Mouse (Mus musculus) intestine, postnatal 0 days (tissue): ENCODE data around the gene Pus3. TPM values are rescaled to one million over a fixed set of nuclear protein-coding genes. Genes with fewer than 3 reads are reported as not detected.
A peak's percentile ranks its signal among the peaks of the same experiment; 100 is the strongest.

Experiments used
- ATAC-seq: fragments of 200-750 bp; cut with Nextera tagmentation; 2 replicates; pipeline ENCODE4 v1.8.0; 2017; ENCODE audit warnings: mild to moderate bottlenecking, moderate TSS enrichment, moderate library complexity
- H3K27ac ChIP-seq: fragments of 300-500 bp; sonication (generic); 2 replicates; pipeline ENCODE4 v1.5.1; 2014; ENCODE audit warnings: mild to moderate bottlenecking, low read depth, low read length, moderate library complexity
- H3K27me3 ChIP-seq: fragments of 300-500 bp; sonication (generic); replicated peaks from 2 replicates; pipeline ENCODE4 v1.6.1; 2014; ENCODE audit warnings: low read length, mixed read lengths; ENCODE audit not compliant: control insufficient read depth, insufficient read depth
- H3K36me3 ChIP-seq: fragments of 300-500 bp; sonication (generic); 2 replicates; pipeline ENCODE4 v1.6.1; 2014; ENCODE audit warnings: mild to moderate bottlenecking, moderate library complexity; ENCODE audit not compliant: control insufficient read depth, insufficient read depth
- H3K4me1 ChIP-seq: fragments of 300-500 bp; sonication (generic); replicated peaks from 2 replicates; pipeline ENCODE4 v1.6.1; 2014; ENCODE audit warnings: antibody characterized with exemption, low read length, mixed read lengths; ENCODE audit not compliant: control insufficient read depth, insufficient read depth
- H3K4me2 ChIP-seq: fragments of 300-500 bp; sonication (generic); replicated peaks from 2 replicates; pipeline ENCODE4 v1.6.1; 2014; ENCODE audit warnings: low read depth, mild to moderate bottlenecking, moderate library complexity
- H3K4me3 ChIP-seq: fragments of 300-500 bp; sonication (generic); 2 replicates; pipeline ENCODE4 v1.5.1; 2014; ENCODE audit warnings: low read depth, low read length
- H3K9ac ChIP-seq: fragments of 300-500 bp; sonication (generic); 2 replicates; pipeline ENCODE4 v1.6.1; 2014; ENCODE audit warnings: mild to moderate bottlenecking, low read depth, low read length
- H3K9me3 ChIP-seq: fragments of 300-500 bp; sonication (generic); 2 replicates; pipeline ENCODE4 v1.6.1; 2016; ENCODE audit warnings: mixed run types; ENCODE audit not compliant: control insufficient read depth
- CTCF ChIP-seq: sonication (generic); IDR thresholded peaks from 2 replicates; pipeline ENCODE4 v1.5.1; 2016; ENCODE audit warnings: low read depth, mild to moderate bottlenecking, control low read depth, antibody characterized with exemption, moderate library complexity
- WGBS: fragments of 180-500 bp; shearing (Covaris S2); extraction: QIAGEN DNeasy Blood & Tissue Kit; methylation state at CpG from one replicate; pipeline ENCODE4 v1.1.7; 2014; 5-methylcytosine and 5-hydroxymethylcytosine counted together
- polyA plus RNA-seq: library from polyadenylated mRNA; unstranded; fragments of >200 nt; fragmentation: Nextera tagmentation; extraction: Ambion mirVana; gene quantifications from 2 replicates; pipeline ENCODE4 v1.2.1, GENCODE M21; 2015

Gene Pus3
- 6.5 and 6.6 TPM in 2 replicates for polyA plus RNA-seq

DNA sequence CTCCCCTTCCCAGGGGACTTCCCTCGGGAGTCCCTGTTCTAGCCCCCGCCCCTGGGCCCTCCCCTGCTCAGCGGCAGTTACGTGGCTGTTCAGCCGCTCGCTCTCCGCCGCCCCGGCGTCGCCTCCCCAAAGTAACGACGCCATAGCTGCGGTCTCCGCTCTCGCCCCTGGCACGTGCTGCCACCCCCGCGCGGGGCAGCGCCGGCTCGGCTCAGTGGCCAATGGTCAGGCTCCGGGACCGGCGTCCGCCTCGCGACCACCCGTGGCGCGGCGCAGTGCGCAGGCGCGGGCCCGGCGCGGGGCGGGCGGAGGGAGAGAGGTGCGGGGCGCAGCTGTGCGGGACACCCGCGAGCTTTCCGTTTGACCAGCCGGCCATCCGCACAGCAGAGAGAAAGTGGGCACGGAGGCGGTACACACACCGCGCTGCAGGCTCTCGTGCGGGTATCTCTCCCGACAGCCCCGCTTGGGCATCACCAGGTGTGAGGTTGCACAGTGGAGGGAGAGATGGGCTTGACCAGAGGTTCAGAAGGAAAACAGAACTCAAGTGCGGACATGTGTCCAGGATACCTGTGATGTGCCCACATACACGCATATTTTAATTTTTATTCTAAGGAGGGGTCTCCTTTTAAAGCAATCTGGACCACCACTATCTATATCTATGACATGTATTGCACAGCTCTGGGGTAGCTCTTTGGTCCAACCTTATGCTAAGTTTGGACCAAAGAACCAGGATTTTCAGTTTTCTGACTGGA is at the start of gene Pus3, which contains the start of gene Ddx25:
Gene Pus3 (plus strand): TSS at position 339 of the 752 bp plus-strand sequence.
Gene Ddx25 (minus strand): TSS at position 272 of the 752 bp plus-strand sequence.
- Histone ChIP-seq H3K27me3 (peaks cover 14% of the 10 kb centered on the region), H3K9me3 (no peaks in the 10 kb centered on the region), H3K4me3 (peak within 1 kb of the TSS; percentile 65), H3K4me2 (peak within 1 kb of the TSS; percentile 97), H3K27ac (no peak within 1 kb of the TSS), H3K36me3 (peaks cover 6% of the 10 kb centered on the region; the same call in 1 of the 2 replicates), H3K4me1 (peaks cover 11% of the 10 kb centered on the region; the same call in 1 of the 2 replicates), H3K9ac (peak within 1 kb of the TSS; percentile 34; the same call in 1 of the 2 replicates)
- TF ChIP-seq CTCF, result no peak
- ATAC-seq, result peak; percentile 53
- WGBS, result under 1% methylated on average over 59 of the region's 59 CpGs

DNA sequence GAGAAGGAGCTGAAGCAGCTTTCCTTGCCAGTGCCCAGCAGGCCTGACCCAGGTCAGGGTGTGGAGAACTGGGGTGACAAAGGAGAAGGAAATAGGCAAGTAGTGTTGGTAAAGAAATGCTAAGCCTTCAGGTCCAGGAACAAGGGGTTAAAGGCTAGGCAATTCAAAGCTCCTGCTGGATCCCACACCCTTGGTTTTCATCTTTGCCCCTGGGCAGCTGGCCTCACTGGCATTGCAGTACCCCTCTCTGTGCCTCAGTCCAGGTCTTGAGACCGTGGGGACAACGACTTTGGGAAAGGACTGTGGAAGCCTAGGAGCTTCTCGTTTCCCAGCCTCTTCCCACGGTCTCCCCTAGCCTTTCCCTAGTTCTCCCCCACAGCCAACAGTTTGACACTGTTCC is 44.5 kb upstream of the Pus3 start:
- no peak overlapping the region for H3K4me2 ChIP-seq
- H3K36me3 ChIP-seq, result no peaks in the 10 kb centered on the region
- H3K9me3 ChIP-seq, result no peaks in the 10 kb centered on the region
- no peak for ATAC-seq
- H3K27me3 ChIP-seq, result no peaks in the 10 kb centered on the region
- H3K27ac ChIP-seq, result no peak overlapping the region
- no peak overlapping the region for H3K9ac ChIP-seq
- WGBS, result 83% methylated on average over 4 of the region's 4 CpGs
- TF ChIP-seq CTCF, result no peak
- H3K4me1 ChIP-seq, result no peaks in the 10 kb centered on the region
- H3K4me3 ChIP-seq, result no peak overlapping the region

DNA sequence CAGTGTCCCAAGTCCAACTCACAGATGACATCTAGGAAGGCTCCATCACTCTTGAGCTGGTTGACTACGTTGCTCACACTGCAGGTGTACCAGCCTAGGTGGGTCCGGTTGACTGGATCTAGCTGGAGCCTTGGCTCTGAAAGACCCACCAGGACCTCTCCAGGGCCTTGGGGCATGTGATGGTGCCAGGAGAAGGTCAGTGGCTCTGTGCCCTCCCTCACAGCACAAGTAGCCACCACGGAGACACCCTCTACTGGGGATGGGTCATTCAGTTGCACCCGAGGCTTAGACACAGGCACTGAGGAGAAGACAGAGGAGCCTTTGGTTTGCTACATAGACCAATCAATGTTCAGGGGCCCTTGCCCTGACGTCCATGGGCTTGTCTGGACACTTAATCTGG is 42.2 kb upstream of the Pus3 start:
- Histone ChIP-seq H3K27me3 (no peaks in the 10 kb centered on the region), H3K4me1 (no peaks in the 10 kb centered on the region), H3K4me2 (no peak overlapping the region), H3K9ac (no peak overlapping the region), H3K27ac (no peak overlapping the region), H3K4me3 (no peak overlapping the region), H3K36me3 (no peaks in the 10 kb centered on the region), H3K9me3 (no peaks in the 10 kb centered on the region)
- ATAC-seq, result no peak
- WGBS, result 86% methylated on average over 5 of the region's 5 CpGs
- TF ChIP-seq CTCF, result no peak

DNA sequence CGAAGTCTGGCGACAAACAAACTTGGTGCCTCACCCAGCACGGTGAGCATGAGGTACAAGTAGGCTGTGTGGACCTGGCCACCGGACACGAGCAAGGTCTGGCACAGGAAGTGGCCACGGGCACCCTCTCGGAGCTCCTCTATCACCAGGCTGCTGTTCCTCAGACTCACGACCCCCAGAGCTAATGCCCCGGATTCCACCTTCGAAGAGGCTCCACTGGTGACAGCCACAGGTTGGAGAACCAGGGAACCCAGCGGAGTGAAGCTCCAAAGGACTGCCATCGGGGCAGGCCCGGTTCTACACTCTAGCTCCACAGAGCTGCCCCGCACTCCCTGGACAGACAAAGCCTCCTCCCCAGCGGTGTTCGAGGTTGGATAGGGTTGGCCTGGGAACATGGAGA is 41.7 kb upstream of the Pus3 start:
- Histone ChIP-seq H3K36me3 (no peaks in the 10 kb centered on the region), H3K4me1 (no peaks in the 10 kb centered on the region), H3K27me3 (no peaks in the 10 kb centered on the region), H3K9ac (no peak overlapping the region), H3K4me3 (no peak overlapping the region), H3K4me2 (no peak overlapping the region), H3K9me3 (no peaks in the 10 kb centered on the region), H3K27ac (no peak overlapping the region)
- no peak for TF ChIP-seq CTCF
- WGBS, result 90% methylated on average over 16 of the region's 16 CpGs
- no peak for ATAC-seq

DNA sequence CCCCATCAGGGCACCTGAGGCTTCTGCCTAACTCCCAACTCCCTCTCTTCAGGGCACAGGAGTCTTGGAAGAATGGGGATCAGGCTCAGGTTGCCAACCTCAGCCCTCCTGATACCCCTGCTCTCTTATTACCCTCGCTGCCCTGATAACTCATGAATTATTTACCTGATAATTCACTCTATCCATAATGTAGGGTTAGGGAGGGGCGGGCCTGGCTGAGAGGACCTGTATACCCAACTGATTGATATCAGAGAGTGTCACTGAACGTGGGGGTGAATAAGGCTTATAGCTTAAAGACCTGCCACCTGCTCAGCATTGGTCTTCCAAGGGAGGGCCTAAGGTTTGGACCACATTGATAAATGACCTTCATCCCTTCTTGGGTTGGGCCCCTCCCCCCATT is 40.2 kb upstream of the Pus3 start, which contains the start of gene Gm1113:
Gene Gm1113 (minus strand): TSS at position 101 of the 400 bp plus-strand sequence.
- Histone ChIP-seq H3K27me3 (no peaks in the 10 kb centered on the region), H3K4me1 (no peaks in the 10 kb centered on the region), H3K4me2 (no peak within 1 kb of the TSS), H3K9ac (no peak within 1 kb of the TSS), H3K9me3 (no peaks in the 10 kb centered on the region), H3K36me3 (no peaks in the 10 kb centered on the region), H3K27ac (no peak within 1 kb of the TSS), H3K4me3 (no peak within 1 kb of the TSS)
- no peak for TF ChIP-seq CTCF
- 59% methylated on average over 3 of the region's 3 CpGs for WGBS
- no peak for ATAC-seq

DNA sequence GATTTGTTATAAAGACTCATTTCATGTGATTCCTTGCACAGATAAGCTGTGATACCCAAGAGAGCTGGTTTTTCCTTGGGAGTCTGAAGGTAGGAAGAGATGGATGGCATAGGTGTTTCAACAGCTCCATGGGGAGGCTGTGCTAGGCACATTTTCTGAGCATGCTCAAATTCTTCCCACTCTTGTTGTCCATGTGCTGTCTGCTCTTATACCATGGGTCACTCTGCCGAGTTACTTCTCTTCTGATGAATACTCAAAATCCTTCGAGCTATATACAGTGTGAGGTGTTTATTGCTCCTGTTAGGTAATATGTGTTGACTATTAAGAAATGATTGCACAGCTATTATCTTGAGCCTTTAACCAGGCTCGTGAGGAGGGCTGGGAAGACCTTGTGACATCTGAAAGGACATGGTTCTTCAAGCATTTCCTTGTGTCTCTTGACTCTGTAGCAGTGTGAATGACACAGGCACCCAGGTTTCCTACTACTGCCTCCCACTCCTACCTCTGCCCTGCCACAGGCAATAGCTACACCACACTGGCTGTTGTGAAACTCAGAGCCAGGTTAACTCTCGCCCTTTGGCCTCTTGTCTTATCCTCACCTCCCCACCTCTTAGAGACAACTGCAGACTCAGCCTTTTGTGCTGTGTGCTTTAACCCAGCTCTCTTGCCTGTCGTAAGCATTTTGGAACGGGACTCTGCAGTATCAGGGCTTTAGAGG is 37.6 kb upstream of the Pus3 start:
- Histone ChIP-seq H3K9me3 (no peaks in the 10 kb centered on the region), H3K9ac (no peak overlapping the region), H3K4me3 (no peak overlapping the region), H3K36me3 (no peaks in the 10 kb centered on the region), H3K4me1 (no peaks in the 10 kb centered on the region), H3K27ac (peak overlapping the region; percentile 86), H3K4me2 (peak overlapping the region; percentile 30; the same call in 1 of the 2 replicates), H3K27me3 (no peaks in the 10 kb centered on the region)
- 28% methylated on average over 6 of the region's 6 CpGs for WGBS
- no peak for TF ChIP-seq CTCF
- ATAC-seq, result peak; percentile 96
